Mouse (Mus musculus) erythroblast, embryonic 14.5 days (primary cell): Measurements from ENCODE around the gene St5. TPM values are rescaled to one million over a fixed set of nuclear protein-coding genes. Genes with fewer than 3 reads are reported as not detected.
A peak's percentile ranks its signal among the peaks of the same experiment; 100 is the strongest.

ENCODE experiments used
- H3K27me3 ChIP-seq: 2 replicates; pipeline ENCODE4 v1.6.1; 2012; ENCODE audit warnings: inconsistent platforms; ENCODE audit not compliant: control insufficient read depth
- H3K36me3 ChIP-seq: 2 replicates; pipeline ENCODE4 v1.6.1; 2012; ENCODE audit warnings: mild to moderate bottlenecking, inconsistent platforms; ENCODE audit not compliant: control insufficient read depth
- H3K4me1 ChIP-seq: 2 replicates; pipeline ENCODE4 v1.6.1; 2012; ENCODE audit warnings: inconsistent platforms; ENCODE audit not compliant: control insufficient read depth
- H3K4me3 ChIP-seq: replicated peaks from 2 replicates; pipeline ENCODE3; 2012; ENCODE audit warnings: moderate library complexity, mild to moderate bottlenecking, inconsistent platforms
- H3K9me3 ChIP-seq: 2 replicates; pipeline ENCODE4 v1.6.1; 2012; ENCODE audit warnings: low read length, inconsistent platforms, mixed read lengths; ENCODE audit not compliant: control insufficient read depth
- GATA1 ChIP-seq: IDR thresholded peaks from 2 replicates; pipeline ENCODE4 v1.6.1; 2012; ENCODE audit warnings: low read length, inconsistent platforms, mixed read lengths
- TAL1 ChIP-seq: IDR thresholded peaks from 3 replicates; pipeline ENCODE4 v1.6.1; 2012; ENCODE audit warnings: low read length, inconsistent platforms, mixed read lengths
- polyA plus RNA-seq: library from polyadenylated mRNA; stranded (reverse); fragments of >175 nt; gene quantifications from 2 replicates; pipeline ENCODE4 v1.2.3, GENCODE M21; 2012

Gene St5
- polyA plus RNA-seq, 1 experiment, result 1.3 TPM

GRCm38 (mm10) chr7:109510799-109511198, 192.6 kb downstream of the St5 start:
- Histone ChIP-seq H3K4me3 (no peak overlapping the region), H3K27me3 (peaks cover 3% of the 10 kb centered on the region; the same call in 1 of the 2 replicates), H3K9me3 (no peaks in the 10 kb centered on the region), H3K4me1 (peaks cover 29% of the 10 kb centered on the region), H3K36me3 (no peaks in the 10 kb centered on the region)
- peak; percentile 72 for TF ChIP-seq GATA1
- no peak for TF ChIP-seq TAL1

- Histone ChIP-seq H3K9me3 (no peaks in the 10 kb centered on the region), H3K4me1 (peaks cover 29% of the 10 kb centered on the region), H3K4me3 (no peak within 1 kb of the TSS), H3K36me3 (no peaks in the 10 kb centered on the region), H3K27me3 (peaks cover 3% of the 10 kb centered on the region; the same call in 1 of the 2 replicates)
- TF ChIP-seq GATA1 (no peak), TAL1 (no peak)
Measured at GRCm38 (mm10) chr7:109508034-109508433, 195.4 kb downstream of the St5 start, which contains the start of gene Trim66. Trim66 (minus strand) TSS chr7:109508134.

GRCm38 (mm10) chr7:109507572-109507971, 195.8 kb downstream of the St5 start:
- no peaks in the 10 kb centered on the region for H3K36me3 ChIP-seq
- H3K4me3 ChIP-seq, result no peak overlapping the region
- H3K9me3 ChIP-seq, result no peaks in the 10 kb centered on the region
- H3K27me3 ChIP-seq, result peaks cover 3% of the 10 kb centered on the region; the same call in 1 of the 2 replicates
- H3K4me1 ChIP-seq, result peaks cover 24% of the 10 kb centered on the region
- no peak for TF ChIP-seq GATA1
- no peak for TF ChIP-seq TAL1

- Histone ChIP-seq H3K36me3 (no peaks in the 10 kb centered on the region), H3K4me3 (no peak overlapping the region), H3K4me1 (peaks cover 20% of the 10 kb centered on the region), H3K9me3 (no peaks in the 10 kb centered on the region), H3K27me3 (peaks cover 3% of the 10 kb centered on the region; the same call in 1 of the 2 replicates)
- TF ChIP-seq TAL1 (no peak), GATA1 (no peak)
Measured at GRCm38 (mm10) chr7:109507119-109507518, 196.3 kb downstream of the St5 start.

DNA sequence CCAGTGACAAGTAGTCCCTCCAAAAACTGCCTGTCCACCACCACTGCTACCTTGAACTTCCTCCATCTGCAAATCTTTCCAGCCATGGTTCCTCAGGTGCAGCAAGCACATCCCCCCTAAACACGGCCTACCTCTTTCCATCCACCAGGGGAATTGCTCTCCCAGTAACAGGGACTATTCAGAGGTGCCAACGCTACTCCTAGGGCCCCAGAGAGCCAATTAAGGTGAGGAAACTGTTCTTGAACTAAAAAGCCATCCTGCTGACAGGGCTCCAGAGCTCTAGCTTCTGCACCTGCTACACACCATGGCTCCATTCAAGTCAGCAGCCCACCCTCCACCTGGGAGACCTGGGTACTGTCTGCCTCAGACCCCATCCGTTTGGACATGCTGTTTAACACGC, 205.9 kb downstream of the St5 start:
- Histone ChIP-seq H3K9me3 (no peaks in the 10 kb centered on the region), H3K4me3 (no peak overlapping the region), H3K27me3 (peaks cover 20% of the 10 kb centered on the region), H3K4me1 (no peaks in the 10 kb centered on the region), H3K36me3 (no peaks in the 10 kb centered on the region)
- TF ChIP-seq TAL1 (no peak), GATA1 (no peak)

GRCm38 (mm10) chr7:109493319-109494316, 209.8 kb downstream of the St5 start:
- TF ChIP-seq TAL1 (no peak), GATA1 (no peak)
- H3K9me3 ChIP-seq, result no peaks in the 10 kb centered on the region
- no peaks in the 10 kb centered on the region for H3K4me1 ChIP-seq
- no peaks in the 10 kb centered on the region for H3K36me3 ChIP-seq
- no peak overlapping the region for H3K4me3 ChIP-seq
- peaks cover 22% of the 10 kb centered on the region for H3K27me3 ChIP-seq

DNA sequence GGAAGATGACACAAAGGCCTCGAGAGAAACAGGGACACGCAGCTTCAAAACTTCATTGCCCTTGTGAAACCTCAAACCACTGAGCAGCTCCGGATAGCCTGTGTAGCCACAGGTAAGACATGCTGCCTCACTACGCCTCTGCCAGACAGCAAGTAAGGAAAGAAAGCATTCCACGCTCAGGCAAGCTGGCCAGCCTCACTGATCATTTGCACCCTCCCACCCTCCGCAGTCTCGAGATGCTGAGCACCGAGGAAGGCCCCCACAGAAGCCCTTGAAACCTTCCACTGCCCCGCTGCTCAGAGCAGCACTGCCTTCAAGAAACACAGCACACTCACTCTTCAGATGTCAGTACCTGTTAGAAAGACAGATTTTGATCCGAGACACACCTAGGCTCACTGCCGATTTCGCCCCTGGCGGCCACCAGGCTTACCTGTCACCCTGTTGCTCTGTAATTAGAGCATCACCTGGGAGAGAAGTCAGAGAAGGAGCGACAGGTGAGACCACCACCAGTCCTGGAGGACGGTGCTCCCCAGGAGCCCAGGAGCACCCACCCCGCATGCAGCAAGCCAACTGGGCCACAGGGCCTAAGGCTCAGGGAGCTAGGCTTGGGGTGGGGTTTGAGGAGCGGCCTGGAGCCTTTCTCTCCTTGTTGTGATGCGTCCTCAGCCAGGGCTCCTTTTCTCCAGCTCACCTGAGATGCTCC, 210.6 kb downstream of the St5 start:
- Histone ChIP-seq H3K9me3 (no peaks in the 10 kb centered on the region), H3K27me3 (peaks cover 22% of the 10 kb centered on the region), H3K4me1 (no peaks in the 10 kb centered on the region), H3K4me3 (no peak overlapping the region), H3K36me3 (no peaks in the 10 kb centered on the region)
- no peak for TF ChIP-seq TAL1
- TF ChIP-seq GATA1, result no peak

GRCm38 (mm10) chr7:109484221-109484620, 219.2 kb downstream of the St5 start:
- Histone ChIP-seq H3K27me3 (no peaks in the 10 kb centered on the region), H3K9me3 (no peaks in the 10 kb centered on the region), H3K4me1 (no peaks in the 10 kb centered on the region), H3K4me3 (no peak overlapping the region), H3K36me3 (no peaks in the 10 kb centered on the region)
- TF ChIP-seq GATA1 (no peak), TAL1 (no peak)

DNA sequence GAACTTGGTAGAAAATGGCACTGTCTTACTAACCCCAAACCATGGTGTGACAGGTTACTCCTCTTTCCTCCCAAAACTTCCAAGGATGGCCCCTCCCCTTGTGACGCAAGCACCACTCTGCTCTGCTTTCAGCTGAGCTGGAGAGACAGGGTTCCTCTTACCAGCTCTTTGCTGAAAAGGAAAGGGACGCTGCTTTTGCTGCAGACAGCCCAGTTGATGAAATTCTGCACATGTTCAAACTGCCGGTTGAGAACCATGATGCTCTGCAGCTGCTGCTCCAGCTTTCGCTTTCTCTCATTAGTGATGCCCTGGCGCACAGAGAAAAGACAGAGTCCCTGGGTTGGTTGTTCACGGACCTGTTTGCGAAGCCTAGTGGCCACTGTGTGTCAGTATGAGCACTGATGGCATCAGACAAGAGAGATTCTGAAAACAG, 222.6 kb downstream of the St5 start:
- no peaks in the 10 kb centered on the region for H3K27me3 ChIP-seq
- H3K4me3 ChIP-seq, result no peak overlapping the region
- H3K9me3 ChIP-seq, result no peaks in the 10 kb centered on the region
- TF ChIP-seq GATA1, result no peak
- TF ChIP-seq TAL1, result no peak
- no peaks in the 10 kb centered on the region for H3K4me1 ChIP-seq
- H3K36me3 ChIP-seq, result no peaks in the 10 kb centered on the region
